Mouse (Mus musculus) forebrain, embryonic 14.5 days (tissue): ENCODE data around the gene Atp2a2. TPM values are rescaled to one million over a fixed set of nuclear protein-coding genes. Genes with fewer than 3 reads are reported as not detected.
A peak's percentile ranks its signal among the peaks of the same experiment; 100 is the strongest.
"Not testable (repeated sequence)": the region's sequence is repeated elsewhere in the genome, so short reads cannot be mapped to it uniquely, and the experiment has no call there.

Experiments
- ATAC-seq: fragments of 200-750 bp; cut with Nextera tagmentation; 2 replicates; pipeline ENCODE4 v1.8.0; 2017; ENCODE audit warnings: mild to moderate bottlenecking, moderate library complexity
- DNase-seq: peaks from one replicate; pipeline ENCODE4 v3.0.0-alpha.2; 2015; ENCODE audit warnings: low spot score
- H3K27ac ChIP-seq: fragments of 300-500 bp; sonication (generic); 2 replicates; pipeline ENCODE4 v1.5.1; 2014; ENCODE audit warnings: low read depth, mild to moderate bottlenecking, control low read depth, low read length, moderate library complexity
- H3K27me3 ChIP-seq: fragments of 300-500 bp; sonication (generic); replicated peaks from 2 replicates; pipeline ENCODE4 v1.6.1; 2014; ENCODE audit warnings: low read length, control low read depth, mixed read lengths; ENCODE audit not compliant: control insufficient read depth, insufficient read depth
- H3K36me3 ChIP-seq: fragments of 300-500 bp; sonication (generic); 2 replicates; pipeline ENCODE4 v1.6.1; 2014; ENCODE audit warnings: low read length, control low read depth; ENCODE audit not compliant: control insufficient read depth, insufficient read depth
- H3K4me1 ChIP-seq: fragments of 300-500 bp; sonication (generic); 2 replicates; pipeline ENCODE4 v1.6.1; 2014; ENCODE audit warnings: antibody characterized with exemption, low read length, control low read depth; ENCODE audit not compliant: control insufficient read depth, insufficient read depth
- H3K4me2 ChIP-seq: fragments of 300-500 bp; sonication (generic); 2 replicates; pipeline ENCODE4 v1.6.1; 2014; ENCODE audit warnings: mild to moderate bottlenecking, control low read depth, low read length
- H3K4me3 ChIP-seq: fragments of 300-500 bp; sonication (generic); 2 replicates; pipeline ENCODE4 v1.5.1; 2014; ENCODE audit warnings: low read depth, low read length, control low read depth
- H3K9ac ChIP-seq: fragments of 300-500 bp; sonication (generic); 2 replicates; pipeline ENCODE4 v1.6.1; 2014; ENCODE audit warnings: mild to moderate bottlenecking, low read length, control low read depth, moderate library complexity
- H3K9me3 ChIP-seq: fragments of 300-500 bp; sonication (generic); replicated peaks from 2 replicates; pipeline ENCODE4 v1.6.1; 2016; ENCODE audit warnings: low read length, control low read depth, mixed read lengths; ENCODE audit not compliant: control insufficient read depth
- WGBS: fragments of 180-500 bp; shearing (Covaris S2); extraction: QIAGEN DNeasy Blood & Tissue Kit; methylation state at CpG from one replicate; pipeline ENCODE4 v1.1.7; 2014; 5-methylcytosine and 5-hydroxymethylcytosine counted together
- polyA plus RNA-seq: library from polyadenylated mRNA; unstranded; fragments of >200 nt; fragmentation: Nextera tagmentation; extraction: Ambion mirVana; gene quantifications from 2 replicates; pipeline ENCODE4 v1.2.1, GENCODE M21; 2014

Atp2a2 gene
- polyA plus RNA-seq, 1 experiment from 2014 or later, result 35.1 TPM

DNA sequence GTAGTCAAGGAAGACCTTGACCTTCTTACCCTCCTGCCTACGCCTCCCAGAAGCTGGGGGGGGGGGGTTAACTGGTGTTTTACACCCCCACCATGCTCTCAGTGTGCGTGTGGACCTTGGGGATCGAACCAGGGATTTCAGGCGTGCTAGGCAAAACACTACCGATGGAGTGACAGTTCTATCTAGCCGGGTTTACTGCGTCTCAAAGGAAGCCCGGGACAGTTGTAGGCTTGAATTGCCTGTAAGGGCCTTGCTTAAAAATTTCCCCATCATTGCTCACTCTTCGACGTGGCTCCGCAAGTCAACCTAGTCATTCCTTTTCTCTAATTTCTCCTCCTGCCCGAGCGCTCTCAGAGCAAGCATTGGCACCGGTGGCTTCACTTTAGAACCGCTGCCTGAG is 78.9 kb downstream of the Atp2a2 start:
- H3K27me3 ChIP-seq, result no peaks in the 10 kb centered on the region
- H3K9me3 ChIP-seq, result no peaks in the 10 kb centered on the region
- H3K27ac ChIP-seq, result no peak overlapping the region
- H3K4me3 ChIP-seq, result peak overlapping the region; percentile 98
- H3K4me1 ChIP-seq, result peaks cover 12% of the 10 kb centered on the region
- peak overlapping the region; percentile 89 for H3K4me2 ChIP-seq
- WGBS, result 38% methylated on average over 15 of the region's 15 CpGs
- DNase-seq (no peak), ATAC-seq (no peak)
- peak overlapping the region; percentile 90 for H3K9ac ChIP-seq
- H3K36me3 ChIP-seq, result peaks cover 11% of the 10 kb centered on the region; the same call in 1 of the 2 replicates

DNA sequence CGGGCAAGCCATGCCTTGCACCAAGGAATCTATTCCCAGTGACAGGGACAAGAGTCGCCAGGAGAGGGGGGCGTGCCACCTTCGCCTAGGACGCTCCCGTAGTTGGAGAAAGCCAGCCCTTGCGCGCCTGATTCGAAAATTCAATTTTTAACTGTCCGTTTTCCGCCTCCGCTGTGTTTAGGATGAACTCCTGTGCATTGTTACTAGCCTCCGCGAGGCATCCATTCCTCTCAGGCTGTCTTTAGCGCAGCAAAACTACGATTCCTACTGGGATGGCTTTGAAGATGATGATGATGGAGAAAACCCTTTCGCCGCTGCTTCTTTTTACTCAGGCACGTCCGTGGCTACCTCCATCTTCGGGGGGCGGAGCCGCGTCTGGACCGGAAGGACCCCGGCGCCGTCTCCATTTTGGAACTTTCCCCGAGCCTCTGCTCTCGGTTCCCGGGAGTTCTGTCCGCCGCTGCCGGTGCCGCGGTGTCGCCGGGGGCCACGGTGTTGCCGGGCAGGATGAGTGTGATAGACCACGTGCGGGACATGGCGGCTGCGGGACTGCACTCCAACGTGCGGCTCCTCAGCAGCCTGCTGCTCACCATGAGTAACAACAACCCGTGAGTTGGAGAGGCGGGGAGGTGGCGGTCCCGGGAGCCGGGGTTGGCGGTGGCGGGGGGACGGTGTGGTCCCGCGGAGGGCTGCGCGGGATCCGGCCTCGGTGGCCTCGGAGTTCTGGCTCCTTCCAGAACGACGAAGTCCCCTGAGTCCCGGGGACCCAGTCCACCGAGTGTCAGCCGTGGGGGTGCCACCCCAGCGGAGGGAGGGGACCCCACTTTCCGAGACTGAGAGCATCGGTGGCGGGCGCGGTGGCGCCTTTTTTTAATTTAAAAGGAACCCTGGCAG is 79.7 kb downstream of the Atp2a2 start:
- peaks cover 8% of the 10 kb centered on the region; the same call in 1 of the 2 replicates for H3K36me3 ChIP-seq
- under 1% methylated on average over 73 of the region's 73 CpGs for WGBS
- H3K27me3 ChIP-seq, result no peaks in the 10 kb centered on the region
- peak; percentile 91 for DNase-seq
- peak overlapping the region; percentile 93 for H3K27ac ChIP-seq
- no peaks in the 10 kb centered on the region for H3K9me3 ChIP-seq
- H3K4me3 ChIP-seq, result peak overlapping the region; percentile 98
- peak; percentile 94 for ATAC-seq
- peaks cover 12% of the 10 kb centered on the region for H3K4me1 ChIP-seq
- H3K4me2 ChIP-seq, result peak overlapping the region; percentile 89
- peak overlapping the region; percentile 90 for H3K9ac ChIP-seq

DNA sequence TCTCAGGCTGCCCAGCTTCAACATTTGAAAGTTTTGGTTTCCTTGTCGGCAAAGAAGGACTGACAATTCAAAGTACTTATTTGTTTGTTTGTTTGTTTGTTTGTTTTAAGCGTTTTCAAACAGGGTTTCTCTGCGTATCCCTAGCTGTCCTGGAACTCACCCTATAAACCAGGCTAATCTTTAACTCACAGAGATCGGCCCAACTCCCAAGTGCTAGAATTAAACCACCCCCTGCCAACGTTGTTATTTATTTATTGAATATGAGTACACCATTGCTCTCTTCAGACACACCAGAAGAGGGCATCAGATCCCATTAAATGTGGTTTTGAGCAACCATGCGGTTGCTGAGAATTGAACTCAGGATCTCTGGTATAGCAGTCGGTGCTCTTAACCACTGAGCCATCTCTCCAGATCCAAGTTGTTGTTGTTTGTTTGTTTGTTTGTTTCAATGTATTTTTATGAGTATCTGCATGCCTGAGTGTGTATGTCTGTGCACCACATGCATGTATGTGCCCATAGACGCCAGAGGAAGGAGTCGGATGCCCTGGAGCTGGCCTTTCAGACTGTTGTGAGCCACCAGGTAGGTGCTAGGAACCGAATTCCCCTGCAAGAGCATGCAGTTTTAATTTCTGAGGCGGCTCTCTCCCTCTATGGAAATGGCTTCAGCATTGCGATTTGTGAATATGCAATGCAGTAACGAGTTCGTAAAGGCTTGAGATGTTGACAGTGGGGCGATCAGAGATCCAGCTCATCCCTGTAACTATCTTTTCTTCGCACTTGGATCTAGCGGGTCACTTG is 80.6 kb downstream of the Atp2a2 start, which contains the start of gene Anapc7:
Anapc7 (plus strand) TSS at position 423 of the 798 bp plus-strand sequence.
- whole genome bisulfite sequencing, result 25% methylated on average over 17 of the region's 17 CpGs
- Histone ChIP-seq H3K36me3 (peaks cover 6% of the 10 kb centered on the region; the same call in 1 of the 2 replicates), H3K27me3 (no peaks in the 10 kb centered on the region), H3K4me2 (peak within 1 kb of the TSS; percentile 89), H3K27ac (peak within 1 kb of the TSS; percentile 93), H3K4me3 (peak within 1 kb of the TSS; percentile 98), H3K4me1 (peaks cover 12% of the 10 kb centered on the region), H3K9ac (peak within 1 kb of the TSS; percentile 90), H3K9me3 (no peaks in the 10 kb centered on the region)
- ATAC-seq (no peak), DNase-seq (peak; percentile 15)

DNA sequence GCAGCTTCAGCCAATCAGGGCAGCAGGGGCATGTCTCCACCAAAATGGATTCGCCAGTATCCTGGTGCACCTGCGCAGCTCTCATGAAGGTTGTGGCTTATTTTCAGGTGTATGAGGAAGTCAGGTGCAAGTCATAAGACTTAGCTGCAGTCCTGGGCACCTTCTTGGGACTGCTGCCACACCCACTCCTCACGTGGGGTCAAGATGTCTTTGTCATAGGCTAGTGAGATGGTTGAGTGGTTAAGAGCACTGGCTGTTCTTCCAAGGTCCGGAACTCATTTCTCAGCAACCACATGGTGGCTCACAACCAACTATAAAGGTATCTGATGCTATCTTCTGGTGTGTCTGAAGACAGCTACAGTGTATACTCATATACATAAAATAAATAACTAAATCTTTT is 81.3 kb downstream of the Atp2a2 start:
- H3K4me1 ChIP-seq, result peaks cover 12% of the 10 kb centered on the region
- H3K9ac ChIP-seq, H3K9me3 ChIP-seq, H3K4me3 ChIP-seq, H3K36me3 ChIP-seq, H3K27me3 ChIP-seq, H3K27ac ChIP-seq, DNase-seq, ATAC-seq, H3K4me2 ChIP-seq: not testable (repeated sequence)
- WGBS, result 65% methylated on average over 4 of the region's 4 CpGs

DNA sequence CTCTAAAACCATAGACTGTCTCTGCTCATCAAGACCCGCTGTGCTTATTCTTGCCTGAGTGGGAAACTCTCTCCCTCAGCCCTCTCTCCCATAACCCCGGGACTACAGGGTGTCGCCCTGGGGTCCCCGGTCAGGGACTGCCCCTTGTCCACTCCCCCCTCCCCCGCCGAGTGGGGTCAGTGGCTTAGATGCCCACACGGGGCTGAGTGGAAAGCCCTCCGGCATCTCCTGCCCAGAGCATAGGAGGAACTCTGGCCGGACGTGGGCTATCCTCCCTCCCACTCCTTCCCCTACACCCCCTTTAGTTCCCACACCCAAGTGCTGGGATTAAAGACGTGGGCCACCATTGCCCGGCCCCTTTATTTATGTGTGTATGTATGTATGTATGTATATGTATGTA is 86.6 kb downstream of the Atp2a2 start:
- no peak for ATAC-seq
- no peaks in the 10 kb centered on the region for H3K4me1 ChIP-seq
- no peaks in the 10 kb centered on the region for H3K27me3 ChIP-seq
- no peak for DNase-seq
- H3K27ac ChIP-seq, result no peak overlapping the region
- H3K36me3 ChIP-seq, result no peaks in the 10 kb centered on the region
- no peak overlapping the region for H3K4me2 ChIP-seq
- H3K9ac ChIP-seq, result no peak overlapping the region
- WGBS, result 90% methylated on average over 12 of the region's 12 CpGs
- no peak overlapping the region for H3K4me3 ChIP-seq
- no peaks in the 10 kb centered on the region; the same call in 1 of the 2 replicates for H3K9me3 ChIP-seq

DNA sequence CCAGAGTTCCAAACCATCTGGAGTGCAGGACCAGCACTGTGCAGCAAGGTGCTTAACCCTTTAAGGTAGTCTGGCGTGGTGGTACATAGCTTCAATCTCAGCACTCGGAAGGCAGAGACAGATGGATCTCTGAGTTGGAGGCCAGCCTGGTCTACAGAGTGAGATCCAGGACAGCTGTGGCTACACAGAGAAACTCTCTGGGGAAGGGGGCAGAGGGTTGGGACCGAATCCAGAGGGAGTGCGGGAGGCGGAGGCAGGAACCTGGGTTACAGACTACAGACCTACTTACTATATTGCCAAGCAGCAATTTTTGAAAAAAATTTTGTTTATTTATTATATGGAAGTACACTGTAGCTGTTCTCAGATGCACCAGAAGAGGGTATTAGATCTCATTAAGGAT is 87.7 kb downstream of the Atp2a2 start:
- H3K36me3 ChIP-seq, result no peaks in the 10 kb centered on the region
- H3K9me3 ChIP-seq, result no peaks in the 10 kb centered on the region; the same call in 1 of the 2 replicates
- no peaks in the 10 kb centered on the region for H3K27me3 ChIP-seq
- H3K27ac ChIP-seq, result no peak overlapping the region
- no peak overlapping the region for H3K9ac ChIP-seq
- no peak overlapping the region for H3K4me3 ChIP-seq
- WGBS, result 93% methylated on average over 5 of the region's 5 CpGs
- no peaks in the 10 kb centered on the region for H3K4me1 ChIP-seq
- DNase-seq (no peak), ATAC-seq (no peak)
- H3K4me2 ChIP-seq, result no peak overlapping the region

DNA sequence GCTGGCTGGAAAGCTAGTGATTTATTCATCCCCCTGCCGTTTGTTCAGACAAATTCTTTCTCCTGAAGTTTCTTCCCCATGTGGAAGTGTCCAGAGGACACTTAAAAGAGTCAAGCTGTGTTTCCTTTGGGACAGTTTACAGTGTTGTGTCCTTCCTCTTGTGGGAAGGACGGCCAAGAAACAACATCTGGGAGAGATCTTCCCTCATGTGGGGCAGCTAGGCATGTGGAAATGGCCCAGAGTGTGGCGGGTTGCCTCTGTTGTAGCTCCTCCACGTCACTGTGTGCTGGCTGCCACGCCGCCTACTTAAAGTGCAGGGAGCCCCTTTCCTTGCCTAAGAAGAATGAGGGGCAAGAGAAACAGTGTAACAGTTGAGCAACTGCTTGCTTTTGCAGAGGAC is 89.2 kb downstream of the Atp2a2 start:
- H3K4me2 ChIP-seq, result no peak overlapping the region
- H3K27ac ChIP-seq, result no peak overlapping the region
- H3K9ac ChIP-seq, result no peak overlapping the region
- H3K9me3 ChIP-seq, result no peaks in the 10 kb centered on the region; the same call in 1 of the 2 replicates
- H3K4me3 ChIP-seq, result no peak overlapping the region
- no peaks in the 10 kb centered on the region for H3K27me3 ChIP-seq
- H3K4me1 ChIP-seq, result no peaks in the 10 kb centered on the region
- no peaks in the 10 kb centered on the region for H3K36me3 ChIP-seq
- ATAC-seq, result no peak
- no peak for DNase-seq
- 71% methylated on average over 6 of the region's 6 CpGs for WGBS

DNA sequence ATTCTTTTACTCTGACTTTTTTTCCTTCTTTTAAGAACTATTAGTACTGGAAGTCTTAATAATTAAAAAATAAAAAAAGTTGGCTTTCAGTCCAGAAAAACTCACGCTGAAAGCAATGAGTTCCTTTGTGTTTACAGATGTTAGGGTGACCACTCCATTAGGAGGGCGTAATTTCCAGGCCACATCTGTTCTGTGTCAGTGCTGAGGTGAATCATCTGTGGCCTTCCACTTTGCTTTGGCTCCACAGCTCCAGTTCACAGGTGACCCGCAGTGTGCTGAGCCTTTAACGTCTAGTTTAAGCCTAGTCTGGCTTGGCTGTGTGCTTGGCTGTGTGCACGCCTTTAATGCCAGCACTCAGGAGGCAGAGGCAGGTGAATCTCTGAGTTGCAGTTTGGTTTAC is 90.1 kb downstream of the Atp2a2 start:
- 90% methylated on average over 5 of the region's 5 CpGs for WGBS
- Histone ChIP-seq H3K4me1 (no peaks in the 10 kb centered on the region), H3K27me3 (no peaks in the 10 kb centered on the region), H3K4me3 (no peak overlapping the region), H3K27ac (no peak overlapping the region), H3K9ac (no peak overlapping the region), H3K4me2 (no peak overlapping the region), H3K36me3 (peaks cover 7% of the 10 kb centered on the region), H3K9me3 (no peaks in the 10 kb centered on the region; the same call in 1 of the 2 replicates)
- DNase-seq, result no peak
- ATAC-seq, result no peak
